Mouse (Mus musculus): ENCODE data around the gene Sgo2a. TPM values are rescaled to one million over a fixed set of nuclear protein-coding genes. Genes with fewer than 3 reads are reported as not detected.

Gene Sgo2a
- polyA plus RNA-seq, 1 experiment from 2014 or later = 28.6 TPM

Other genes starting within 250 kb of the Sgo2a start
- 46.7 and 53.4 TPM in 2 replicates for gene Spats2l, start 221.8 kb upstream of the Sgo2a start, polyA plus RNA-seq (2014; fragmentation: Nextera tagmentation; extraction: Ambion mirVana)
- 15.7 and 20.3 TPM in 2 replicates for gene Kctd18, start 23.0 kb downstream of the Sgo2a start, polyA plus RNA-seq (2014; fragmentation: Nextera tagmentation; extraction: Ambion mirVana)
- gene Aox1, start 34.0 kb downstream of the Sgo2a start, polyA plus RNA-seq (2014; fragmentation: Nextera tagmentation; extraction: Ambion mirVana) = 0.14 TPM in 1 of 2 replicates, not detected in the other
- 0.84 and 1.1 TPM in 2 replicates for gene Aox3, start 117.2 kb downstream of the Sgo2a start, polyA plus RNA-seq (2014; fragmentation: Nextera tagmentation; extraction: Ambion mirVana)
- 0.08 and 0.30 TPM in 2 replicates for gene Aox4, start 214.4 kb downstream of the Sgo2a start, polyA plus RNA-seq (2014; fragmentation: Nextera tagmentation; extraction: Ambion mirVana)